Mouse (Mus musculus) heart, embryonic 11.5 days (tissue): Measurements from ENCODE around the gene Cyp4v3. TPM values are rescaled to one million over a fixed set of nuclear protein-coding genes. Genes with fewer than 3 reads are reported as not detected.
A peak's percentile ranks its signal among the peaks of the same experiment; 100 is the strongest.

ENCODE experiments used
- ATAC-seq: fragments of 200-750 bp; cut with Nextera tagmentation; replicated peaks from 2 replicates; pipeline ENCODE4 v1.8.0; 2017; ENCODE audit warnings: moderate library complexity; ENCODE audit not compliant: insufficient number of reproducible peaks, low FRiP score, low TSS enrichment
- H3K27ac ChIP-seq: fragments of 300-500 bp; sonication (generic); 2 replicates; pipeline ENCODE4 v1.5.1; 2014; ENCODE audit warnings: mild to moderate bottlenecking, low read depth, low read length
- H3K27me3 ChIP-seq: fragments of 300-500 bp; sonication (generic); 2 replicates; pipeline ENCODE4 v1.6.1; 2014; ENCODE audit warnings: mild to moderate bottlenecking, low read length, mixed read lengths; ENCODE audit not compliant: control insufficient read depth, insufficient read depth
- H3K36me3 ChIP-seq: fragments of 300-500 bp; sonication (generic); 2 replicates; pipeline ENCODE4 v1.6.1; 2014; ENCODE audit warnings: mild to moderate bottlenecking, low read length, moderate library complexity, mixed read lengths; ENCODE audit not compliant: control insufficient read depth, insufficient read depth
- H3K4me1 ChIP-seq: fragments of 300-500 bp; sonication (generic); 2 replicates; pipeline ENCODE4 v1.6.1; 2014; ENCODE audit warnings: low read length; ENCODE audit not compliant: control insufficient read depth, insufficient read depth
- H3K4me2 ChIP-seq: fragments of 300-500 bp; sonication (generic); 2 replicates; pipeline ENCODE4 v1.6.1; 2014; ENCODE audit warnings: mild to moderate bottlenecking, moderate library complexity
- H3K4me3 ChIP-seq: fragments of 300-500 bp; sonication (generic); 2 replicates; pipeline ENCODE4 v1.5.1; 2014; ENCODE audit warnings: low read depth, low read length
- H3K9ac ChIP-seq: fragments of 300-500 bp; sonication (generic); 2 replicates; pipeline ENCODE4 v1.6.1; 2014; ENCODE audit warnings: mild to moderate bottlenecking, low read depth, low read length, moderate library complexity
- H3K9me3 ChIP-seq: fragments of 300-500 bp; sonication (generic); replicated peaks from 2 replicates; pipeline ENCODE4 v1.6.1; 2016; ENCODE audit warnings: low read length; ENCODE audit not compliant: control insufficient read depth
- WGBS: fragments of 180-500 bp; shearing (Covaris S2); extraction: QIAGEN DNeasy Blood & Tissue Kit; methylation state at CpG from one replicate; pipeline ENCODE4 v1.1.7; 2014; ENCODE audit not compliant: insufficient replicate concordance; 5-methylcytosine and 5-hydroxymethylcytosine counted together
- polyA plus RNA-seq: library from polyadenylated mRNA; unstranded; fragments of >200 nt; fragmentation: Nextera tagmentation; extraction: Ambion mirVana; gene quantifications from 2 replicates; pipeline ENCODE4 v1.2.1, GENCODE M21; 2014

Gene Cyp4v3
- polyA plus RNA-seq, 1 experiment from 2014 or later, result 0.44 TPM

GRCm38 (mm10) chr8:45359091-45359605, 26.1 kb upstream of the Cyp4v3 start:
- Histone ChIP-seq H3K4me3 (peak overlapping the region; percentile 69; the same call in 1 of the 2 replicates), H3K4me1 (no peaks in the 10 kb centered on the region), H3K4me2 (peak overlapping the region; percentile 90), H3K27me3 (no peaks in the 10 kb centered on the region), H3K27ac (no peak overlapping the region), H3K9ac (0 out of 2 replicates have a peak overlapping the region, but pooled peaks have one; percentile 77), H3K9me3 (no peaks in the 10 kb centered on the region), H3K36me3 (no peaks in the 10 kb centered on the region)
- ATAC-seq, result no peak
- 77% methylated on average over 6 of the region's 6 CpGs for WGBS

- peak; percentile 49; the same call in 1 of the 2 replicates for ATAC-seq
- no peaks in the 10 kb centered on the region for H3K4me1 ChIP-seq
- no peaks in the 10 kb centered on the region for H3K27me3 ChIP-seq
- H3K4me3 ChIP-seq, result peak overlapping the region; percentile 69
- peak overlapping the region; percentile 15; the same call in 1 of the 2 replicates for H3K27ac ChIP-seq
- no peaks in the 10 kb centered on the region for H3K36me3 ChIP-seq
- peak overlapping the region; percentile 90 for H3K4me2 ChIP-seq
- 3% methylated on average over 48 of the region's 49 CpGs for WGBS
- H3K9ac ChIP-seq, result peak overlapping the region; percentile 77
- H3K9me3 ChIP-seq, result no peaks in the 10 kb centered on the region
Observed at GRCm38 (mm10) chr8:45358132-45358918, 25.3 kb upstream of the Cyp4v3 start.

- Histone ChIP-seq H3K4me2 (no peak overlapping the region), H3K4me1 (no peaks in the 10 kb centered on the region), H3K4me3 (no peak overlapping the region), H3K27ac (no peak overlapping the region), H3K27me3 (no peaks in the 10 kb centered on the region), H3K9me3 (no peaks in the 10 kb centered on the region), H3K9ac (no peak overlapping the region), H3K36me3 (no peaks in the 10 kb centered on the region)
- ATAC-seq, result no peak
- WGBS, result 84% methylated on average over 6 of the region's 6 CpGs
Observed at GRCm38 (mm10) chr8:45355809-45356208, 22.8 kb upstream of the Cyp4v3 start.

- Histone ChIP-seq H3K9me3 (no peaks in the 10 kb centered on the region), H3K27me3 (no peaks in the 10 kb centered on the region), H3K4me1 (no peaks in the 10 kb centered on the region), H3K4me2 (no peak overlapping the region), H3K9ac (no peak overlapping the region), H3K36me3 (no peaks in the 10 kb centered on the region), H3K4me3 (no peak overlapping the region), H3K27ac (no peak overlapping the region)
- no peak for ATAC-seq
- 13% methylated on average over 6 of the region's 6 CpGs for WGBS
Observed at GRCm38 (mm10) chr8:45345031-45345430, 12.0 kb upstream of the Cyp4v3 start.

GRCm38 (mm10) chr8:45344298-45344697, 11.3 kb upstream of the Cyp4v3 start:
- Histone ChIP-seq H3K9ac (no peak overlapping the region), H3K36me3 (no peaks in the 10 kb centered on the region), H3K27me3 (no peaks in the 10 kb centered on the region), H3K4me1 (no peaks in the 10 kb centered on the region), H3K27ac (no peak overlapping the region), H3K4me3 (no peak overlapping the region), H3K4me2 (no peak overlapping the region), H3K9me3 (no peaks in the 10 kb centered on the region)
- ATAC-seq, result no peak
- WGBS, result 79% methylated on average over 8 of the region's 8 CpGs

- H3K27me3 ChIP-seq, result no peaks in the 10 kb centered on the region
- ATAC-seq, result no peak
- H3K4me2 ChIP-seq, result no peak overlapping the region
- WGBS, result 86% methylated on average over 12 of the region's 12 CpGs
- no peaks in the 10 kb centered on the region for H3K9me3 ChIP-seq
- no peak overlapping the region for H3K4me3 ChIP-seq
- no peaks in the 10 kb centered on the region for H3K4me1 ChIP-seq
- no peaks in the 10 kb centered on the region for H3K36me3 ChIP-seq
- H3K27ac ChIP-seq, result no peak overlapping the region
- H3K9ac ChIP-seq, result no peak overlapping the region
Observed at GRCm38 (mm10) chr8:45341630-45342628, 8.9 kb upstream of the Cyp4v3 start.

- Histone ChIP-seq H3K4me1 (no peaks in the 10 kb centered on the region), H3K9me3 (no peaks in the 10 kb centered on the region), H3K27ac (no peak overlapping the region), H3K9ac (peak overlapping the region; percentile 62), H3K36me3 (no peaks in the 10 kb centered on the region), H3K4me3 (peak overlapping the region; percentile 59), H3K4me2 (peak overlapping the region; percentile 86), H3K27me3 (no peaks in the 10 kb centered on the region)
- ATAC-seq, result no peak; the same call in 1 of the 2 replicates
- WGBS, result 4% methylated on average over 8 of the region's 8 CpGs
Observed at GRCm38 (mm10) chr8:45333493-45333892, 477 bp upstream of the Cyp4v3 start.

- ATAC-seq, result no peak
Observed at GRCm38 (mm10) chr8:45330856-45331255, 2.2 kb downstream of the Cyp4v3 start.

More at GRCm38 (mm10) chr8:45330856-45331255, 2.2 kb downstream of the Cyp4v3 start:
- H3K9me3 ChIP-seq, result no peaks in the 10 kb centered on the region
- H3K4me3 ChIP-seq, result no peak overlapping the region
- 67% methylated on average over 3 of the region's 3 CpGs for WGBS
- no peaks in the 10 kb centered on the region for H3K27me3 ChIP-seq
- no peaks in the 10 kb centered on the region for H3K36me3 ChIP-seq
- H3K9ac ChIP-seq, result no peak overlapping the region
- H3K4me1 ChIP-seq, result no peaks in the 10 kb centered on the region
- no peak overlapping the region for H3K27ac ChIP-seq
- H3K4me2 ChIP-seq, result no peak overlapping the region
